Mouse (Mus musculus) adrenal gland, adult (tissue): ENCODE measurements around the gene Dock8.
"Not testable (repeated sequence)": the region's sequence is repeated elsewhere in the genome, so short reads cannot be mapped to it uniquely, and the experiment has no call there.

Source experiments
- DNase-seq, 2 experiments: peaks; one replicate each; pipeline ENCODE4 v3.0.0; 2022 to 2023; ENCODE audit warnings: low spot score in 1 of 2; ENCODE audit not compliant: inconsistent age in 2 of 2

Dock8 gene

GRCm38 (mm10) chr19:24996815-24997704 lies 2.3 kb upstream of the Dock8 start:
- peak in 1 of 2 experiments; percentile 41 for DNase-seq

- DNase-seq = no peak
These were observed 773 bp upstream of the Dock8 start for GRCm38 (mm10) chr19:24998561-24998960.

GRCm38 (mm10) chr19:25000153-25000552 lies 819 bp downstream of the Dock8 start:
- peak in 1 of 2 experiments; percentile 69 for DNase-seq

- no peak for DNase-seq
These were observed 2.7 kb downstream of the Dock8 start for GRCm38 (mm10) chr19:25002032-25002431.

GRCm38 (mm10) chr19:25002828-25003227 lies 3.5 kb downstream of the Dock8 start:
- DNase-seq = no peak

- no peak for DNase-seq
These were observed 4.5 kb downstream of the Dock8 start for GRCm38 (mm10) chr19:25003810-25004209.

GRCm38 (mm10) chr19:25006686-25007085 lies 7.4 kb downstream of the Dock8 start:
- no peak for DNase-seq

- DNase-seq = no peak
These were observed 9.2 kb downstream of the Dock8 start for GRCm38 (mm10) chr19:25008509-25008908.

- no peak for DNase-seq
These were observed 23.4 kb downstream of the Dock8 start for GRCm38 (mm10) chr19:25022766-25023165.

GRCm38 (mm10) chr19:25031765-25032164 lies 32.4 kb downstream of the Dock8 start:
- DNase-seq = no peak

GRCm38 (mm10) chr19:25033008-25033407 lies 33.7 kb downstream of the Dock8 start:
- DNase-seq = not testable (repeated sequence)

GRCm38 (mm10) chr19:25035825-25036224 lies 36.5 kb downstream of the Dock8 start:
- DNase-seq = no peak

GRCm38 (mm10) chr19:25036784-25037183 lies 37.5 kb downstream of the Dock8 start:
- no peak for DNase-seq

- DNase-seq = no peak
These were observed 37.9 kb downstream of the Dock8 start for GRCm38 (mm10) chr19:25037249-25037648.

- no peak for DNase-seq
These were observed 39.0 kb downstream of the Dock8 start for GRCm38 (mm10) chr19:25038293-25038692.

- DNase-seq = peak in 1 of 2 experiments; percentile 35
These were observed 41.9 kb downstream of the Dock8 start for GRCm38 (mm10) chr19:25041209-25041608.

GRCm38 (mm10) chr19:25042973-25043372 lies 43.6 kb downstream of the Dock8 start:
- DNase-seq = no peak

GRCm38 (mm10) chr19:25044057-25044456 lies 44.7 kb downstream of the Dock8 start:
- no peak for DNase-seq

GRCm38 (mm10) chr19:25052355-25052754 lies 53.0 kb downstream of the Dock8 start:
- DNase-seq = no peak

- no peak for DNase-seq
These were observed 53.8 kb downstream of the Dock8 start for GRCm38 (mm10) chr19:25053152-25053551.

- no peak for DNase-seq
These were observed 55.7 kb downstream of the Dock8 start for GRCm38 (mm10) chr19:25055025-25055424.

- no peak for DNase-seq
These were observed 56.2 kb downstream of the Dock8 start for GRCm38 (mm10) chr19:25055559-25055958.

GRCm38 (mm10) chr19:25056224-25056623 lies 56.9 kb downstream of the Dock8 start:
- DNase-seq = no peak
